Mouse (Mus musculus): ENCODE data around the gene Wnt7b. TPM values are rescaled to one million over a fixed set of nuclear protein-coding genes. Genes with fewer than 3 reads are reported as not detected.
A peak's percentile ranks its signal among the peaks of the same experiment; 100 is the strongest.

Gene Wnt7b
- total RNA-seq, 2 experiments from 2014 or later, result 31.3 to 34.4 TPM

DNA sequence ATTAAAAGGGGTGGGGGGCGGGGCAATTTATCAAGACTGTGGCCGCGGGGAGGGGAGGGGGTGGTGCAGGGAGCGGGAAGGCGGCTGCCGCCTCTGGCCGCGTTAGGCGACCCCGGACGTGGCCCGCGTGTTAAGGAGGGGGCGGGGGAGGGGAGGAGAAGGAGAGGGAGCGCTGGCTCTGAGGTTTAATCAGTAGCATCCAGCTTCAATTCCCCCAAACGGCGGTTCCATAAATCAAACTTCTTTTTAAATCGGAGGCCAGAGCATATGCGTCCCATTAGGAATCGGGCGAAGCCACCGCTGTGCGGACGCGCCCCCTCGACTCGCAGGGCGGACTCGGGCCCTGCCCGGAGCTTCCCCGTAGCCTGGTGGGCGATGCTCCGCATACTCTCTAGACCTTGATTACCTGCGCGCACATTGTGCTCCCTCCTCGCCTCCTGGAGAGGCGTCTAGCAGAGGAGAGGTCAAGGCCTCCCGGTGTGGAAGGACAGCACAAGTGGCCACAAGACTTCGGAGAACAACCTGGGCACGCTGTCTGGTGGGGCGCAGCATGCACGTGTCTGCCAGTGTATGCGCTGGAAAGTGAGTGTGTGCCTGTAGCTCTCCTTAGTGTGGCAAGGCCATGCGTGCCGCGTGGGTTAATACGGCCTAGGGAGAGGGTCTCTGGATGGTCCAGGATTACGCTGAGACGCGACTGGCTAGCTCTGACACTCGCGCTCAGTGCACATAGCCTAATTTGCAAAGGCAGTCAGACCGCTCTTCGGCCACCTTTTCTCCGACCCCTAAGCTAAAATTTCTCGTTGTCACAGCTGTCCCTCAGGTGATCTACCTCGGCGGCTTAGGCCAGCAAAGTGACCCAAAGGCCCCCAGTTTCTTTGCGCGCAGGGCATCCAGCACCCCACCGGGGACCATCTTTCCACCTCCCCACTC lies 5.5 kb downstream of the Wnt7b start:
- no peak for DNase-seq (ENCODE audit: low spot score in 2 of 2)
- intact Hi-C loops (cut with DNase I), result loop anchor here (5.0 kb wide), 1 partner anchor 174 kb away; no protein-coding TSS in a partner anchor

DNA sequence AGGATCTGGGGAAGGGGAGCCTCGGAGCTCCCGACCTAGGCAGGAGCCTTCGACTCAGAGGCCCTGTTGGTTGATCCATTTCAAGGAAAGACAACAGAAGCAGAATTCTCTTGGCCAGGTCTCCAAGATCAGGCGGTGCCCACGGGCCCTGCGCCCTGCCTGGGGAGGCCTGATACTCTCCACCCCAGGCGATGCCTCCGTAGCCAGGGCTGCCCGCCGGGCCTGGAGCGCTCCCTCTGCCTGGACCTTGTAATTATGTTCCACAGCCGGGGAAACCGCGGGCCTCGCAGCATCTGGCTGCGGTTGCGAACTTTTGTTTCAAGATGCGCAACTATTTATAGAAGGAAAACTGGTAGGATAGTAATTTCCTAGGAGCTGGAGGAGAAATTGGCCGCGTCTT lies 6.2 kb downstream of the Wnt7b start:
- intact Hi-C loops (cut with DNase I), result loop anchor here (5.0 kb wide), 1 partner anchor 174 kb away; no protein-coding TSS in a partner anchor
- DNase-seq (ENCODE audit: low spot score in 2 of 2), result no peak

DNA sequence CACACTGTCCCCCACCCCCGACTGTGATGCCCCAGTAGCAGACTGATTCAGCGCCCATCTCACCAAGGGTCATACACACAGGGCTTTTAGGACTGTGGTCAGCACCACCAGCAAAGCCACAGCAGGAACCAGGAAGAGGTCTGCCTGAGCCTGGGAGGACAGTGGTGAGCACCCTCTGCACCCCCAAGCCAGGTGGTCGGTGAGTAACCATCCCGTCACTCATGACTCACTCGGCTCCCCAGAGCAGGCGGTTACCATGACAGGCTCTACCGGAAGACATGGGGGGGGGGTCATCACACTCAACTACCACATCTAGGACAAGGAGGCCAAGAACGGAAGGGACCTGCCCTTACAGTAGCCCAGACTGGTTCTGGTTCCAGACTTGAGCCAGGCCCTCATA lies 7.7 kb downstream of the Wnt7b start:
- DNase-seq (ENCODE audit: low spot score in 2 of 2), result no peak
- intact Hi-C loops (cut with DNase I), result no loop called here

DNA sequence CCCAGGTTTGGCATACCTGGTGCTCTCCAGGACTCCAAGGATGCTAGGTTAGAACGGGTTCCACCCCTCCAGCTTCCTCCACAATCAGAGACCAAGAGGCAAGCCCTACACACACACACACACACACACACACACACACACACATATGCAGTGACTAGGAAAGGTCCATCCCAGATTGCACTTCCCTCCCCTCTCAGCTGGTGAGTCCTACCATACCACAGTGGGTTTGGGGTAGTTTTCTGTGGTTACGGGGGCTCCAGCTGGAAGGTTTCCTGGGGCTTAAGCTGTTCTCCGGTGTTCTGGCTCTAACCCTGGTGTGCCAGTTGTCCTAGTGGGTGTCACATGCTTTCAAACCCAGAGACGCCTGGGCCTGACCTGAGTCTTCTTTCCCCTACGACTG lies 8.2 kb downstream of the Wnt7b start:
- DNase-seq (ENCODE audit: low spot score in 2 of 2), result no peak
- intact Hi-C loops (cut with DNase I), result no loop called here

DNA sequence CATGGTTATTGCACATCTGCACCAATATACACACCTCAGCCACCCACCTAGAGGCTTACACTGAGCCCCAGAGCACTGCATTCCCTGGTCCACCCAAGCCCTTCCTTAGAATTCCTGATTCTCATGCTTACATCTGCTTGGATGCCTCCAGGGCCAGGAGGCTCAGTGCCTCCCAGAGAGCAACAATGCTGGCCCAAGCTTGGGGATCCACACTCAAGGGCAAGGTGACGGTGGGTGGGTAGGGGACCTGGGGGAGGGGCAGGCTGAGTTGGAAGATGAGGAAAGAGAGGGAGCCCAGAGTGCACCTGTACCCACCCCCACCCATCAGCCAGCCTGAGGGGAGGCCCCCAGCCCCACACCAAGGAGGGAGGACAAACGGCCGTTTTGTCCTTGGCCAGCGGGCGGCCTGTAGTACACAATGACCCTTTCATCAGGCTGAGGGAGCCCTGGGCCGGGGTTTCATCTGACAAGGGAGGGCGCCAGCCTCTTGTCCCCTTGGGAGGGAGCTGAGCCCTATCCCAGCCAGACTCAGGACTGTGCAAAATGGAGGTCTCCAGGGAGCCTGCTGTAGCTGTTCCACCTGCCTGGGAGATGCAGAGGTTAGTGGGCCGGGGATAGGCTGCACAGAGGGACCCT lies 9.5 kb downstream of the Wnt7b start:
- intact Hi-C loops (cut with DNase I), result no loop called here
- peak in 1 of 2 experiments; percentile 25 for DNase-seq (ENCODE audit: low spot score in 2 of 2)

GRCm38 (mm10) chr15:85569995-85570734 lies 12.1 kb downstream of the Wnt7b start:
- intact Hi-C loops (cut with DNase I), result no loop called here
- DNase-seq (ENCODE audit: low spot score in 2 of 2), result no peak

DNA sequence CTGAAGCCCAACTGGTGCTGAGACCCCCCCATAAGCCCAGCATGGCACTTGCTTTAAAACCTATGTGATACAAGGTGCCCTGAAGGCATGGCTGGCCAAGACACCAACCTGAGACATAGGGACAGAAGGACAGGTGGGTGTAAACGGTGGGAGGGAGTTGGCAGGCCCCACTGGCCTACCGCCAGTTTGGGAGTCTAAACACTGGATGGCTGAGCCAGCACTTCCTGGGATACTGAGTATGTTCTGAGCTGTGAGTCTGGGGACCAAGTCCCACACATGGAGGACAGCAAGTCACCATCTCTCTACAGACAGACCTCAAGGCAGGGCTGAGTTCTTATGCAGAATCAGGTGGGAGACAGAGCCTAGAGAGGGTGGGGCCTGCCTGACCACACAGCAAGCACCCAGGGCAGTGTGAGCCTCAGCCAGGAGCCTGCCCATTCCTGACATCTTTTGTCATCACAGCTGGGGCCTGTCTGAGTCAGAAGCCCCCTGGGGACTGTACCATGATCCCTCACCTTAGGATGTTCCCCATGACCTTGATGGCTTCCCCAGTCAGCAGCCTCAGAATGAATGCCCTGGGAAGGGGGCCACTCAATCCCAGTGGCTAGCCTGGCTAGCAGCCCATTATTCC lies 13.0 kb downstream of the Wnt7b start:
- peak; percentile 20 to 24 for DNase-seq (ENCODE audit: low spot score in 2 of 2)

GRCm38 (mm10) chr15:85568402-85568801 lies 13.9 kb downstream of the Wnt7b start:
- intact Hi-C loops (cut with DNase I), result no loop called here
- no peak for DNase-seq (ENCODE audit: low spot score in 2 of 2)

More for the DNA sequence above, 13.0 kb downstream of the Wnt7b start:
- intact Hi-C loops (cut with DNase I), result no loop called here

DNA sequence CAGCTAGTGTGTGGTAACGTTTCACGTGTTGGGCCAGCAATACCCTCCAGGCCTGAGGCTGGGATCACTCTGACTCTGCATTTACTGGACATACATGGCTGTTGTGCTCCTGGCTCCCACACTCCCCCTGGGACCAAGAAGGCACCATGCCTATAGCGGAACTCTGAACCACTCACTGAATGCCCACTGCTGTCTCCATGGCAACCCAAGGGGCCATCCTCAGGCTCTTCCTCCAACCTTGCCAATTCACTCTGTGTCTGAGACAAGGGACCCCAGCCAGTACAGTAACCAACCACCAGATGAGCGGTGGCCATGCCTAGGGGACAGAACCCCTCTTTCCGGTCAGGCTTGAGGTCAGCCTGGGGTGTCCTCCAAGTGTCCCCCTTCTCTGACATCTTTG lies 17.3 kb downstream of the Wnt7b start:
- intact Hi-C loops (cut with DNase I), result no loop called here
- no peak for DNase-seq (ENCODE audit: low spot score in 2 of 2)

GRCm38 (mm10) chr15:85564034-85564769 lies 18.1 kb downstream of the Wnt7b start:
- intact Hi-C loops (cut with DNase I), result no loop called here
- no peak for DNase-seq (ENCODE audit: low spot score in 2 of 2)

GRCm38 (mm10) chr15:85561953-85562352 lies 20.3 kb downstream of the Wnt7b start:
- intact Hi-C loops (cut with DNase I), result no loop called here
- DNase-seq (ENCODE audit: low spot score in 2 of 2), result no peak

GRCm38 (mm10) chr15:85560830-85561229 lies 21.4 kb downstream of the Wnt7b start:
- no peak for DNase-seq (ENCODE audit: low spot score in 2 of 2)
- intact Hi-C loops (cut with DNase I), result no loop called here

DNA sequence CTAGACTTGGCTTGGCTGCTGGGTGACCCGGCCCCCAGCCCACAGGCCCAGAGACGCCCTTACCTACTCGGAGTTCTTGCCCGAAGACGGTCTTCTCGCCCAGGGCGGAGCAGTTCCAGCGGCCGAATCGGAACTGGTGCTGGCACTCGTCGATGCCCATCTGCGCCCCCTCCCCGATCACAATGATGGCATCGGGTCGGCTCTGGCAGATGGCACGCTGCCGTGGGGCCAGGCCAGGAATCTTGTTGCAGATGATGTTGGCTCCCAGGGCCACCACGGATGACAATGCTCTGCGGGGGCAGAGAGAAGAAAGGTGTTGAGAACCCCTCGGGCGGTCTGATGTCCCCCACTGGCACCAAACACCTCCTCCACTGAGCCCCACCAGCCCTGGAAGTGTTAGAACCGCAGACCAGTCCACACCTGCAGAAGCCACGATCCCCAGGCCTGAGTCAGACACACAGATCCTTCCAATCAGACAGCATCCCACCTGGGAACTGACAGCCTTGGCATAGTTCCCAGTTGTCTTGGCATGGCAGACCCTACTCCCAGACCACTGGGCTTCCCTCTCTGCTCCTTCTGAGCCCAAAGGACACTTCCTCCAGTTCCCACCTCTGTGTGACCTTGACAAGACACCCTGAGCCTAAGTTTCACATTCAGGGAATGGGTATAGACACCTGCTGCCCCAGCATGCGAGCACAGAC lies 23.3 kb downstream of the Wnt7b start:
- no peak for DNase-seq (ENCODE audit: low spot score in 2 of 2)
- intact Hi-C loops (cut with DNase I), result no loop called here

DNA sequence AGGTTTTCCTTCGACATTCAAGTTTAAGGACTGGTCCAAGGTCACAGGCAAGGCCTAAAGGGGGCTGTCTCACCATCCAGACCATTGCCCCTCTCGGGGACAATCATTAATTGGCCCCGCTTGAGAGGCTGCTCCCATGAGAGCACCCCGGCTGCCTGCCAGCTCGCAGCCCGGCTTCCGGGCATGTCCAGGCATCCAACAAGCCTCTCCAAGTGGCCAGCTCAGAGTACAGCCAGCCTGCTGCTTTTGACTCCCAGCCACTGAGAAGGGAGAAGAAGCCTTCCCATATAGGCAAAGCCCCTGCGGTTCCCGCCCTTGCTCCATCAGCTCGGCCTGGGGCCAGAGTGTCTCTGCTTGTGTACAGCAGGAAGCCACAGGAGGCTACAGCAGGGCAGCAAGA lies 26.5 kb downstream of the Wnt7b start:
- DNase-seq (ENCODE audit: low spot score in 2 of 2), result no peak

GRCm38 (mm10) chr15:85553421-85553820 lies 28.9 kb downstream of the Wnt7b start:
- intact Hi-C loops (cut with DNase I), result no loop called here
- DNase-seq (ENCODE audit: low spot score in 2 of 2), result no peak

More for the DNA sequence above, 26.5 kb downstream of the Wnt7b start:
- intact Hi-C loops (cut with DNase I), result no loop called here

DNA sequence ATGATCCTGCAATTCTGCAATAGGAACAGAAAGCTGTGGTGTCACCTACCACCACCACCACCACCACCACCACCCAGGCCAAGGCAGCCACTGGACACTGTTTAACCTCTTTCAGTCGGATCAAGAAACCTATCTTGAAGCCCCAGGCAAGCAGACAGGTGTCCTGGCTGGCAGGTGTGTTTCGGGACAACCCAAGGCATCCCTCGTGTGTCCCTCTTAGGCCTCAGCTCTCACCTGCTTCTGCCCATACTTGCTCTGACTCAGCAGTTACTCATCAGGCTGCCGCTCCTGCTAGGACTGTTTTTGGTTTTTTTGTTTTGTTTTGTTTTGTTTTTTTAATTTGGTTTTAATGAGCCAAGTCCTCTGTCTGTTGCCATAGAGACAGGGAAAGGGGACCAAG lies 35.8 kb downstream of the Wnt7b start:
- intact Hi-C loops (cut with DNase I), result no loop called here
- no peak for DNase-seq (ENCODE audit: low spot score in 2 of 2)

DNA sequence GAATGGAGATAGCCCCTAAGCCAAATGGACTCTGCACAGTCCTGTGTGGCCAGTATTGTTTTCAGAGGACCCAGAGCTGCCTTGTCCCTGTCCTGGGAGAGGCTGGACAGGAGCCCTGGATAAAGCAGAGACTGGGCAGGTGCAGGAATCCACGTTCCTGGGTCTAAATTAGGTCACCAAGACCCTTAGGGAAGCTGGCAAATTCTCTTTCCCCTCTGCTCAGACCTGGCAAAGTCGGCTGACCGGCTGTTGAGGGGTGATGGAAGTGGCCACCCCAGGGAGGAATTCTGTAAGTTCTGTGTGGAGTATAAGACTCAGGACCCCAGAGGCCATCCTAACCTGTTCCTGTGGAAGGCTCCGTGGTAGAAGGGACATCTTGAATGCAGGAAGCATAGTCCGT lies 36.9 kb downstream of the Wnt7b start:
- intact Hi-C loops (cut with DNase I), result no loop called here

GRCm38 (mm10) chr15:85538170-85538569 lies 44.1 kb downstream of the Wnt7b start:
- no peak for DNase-seq (ENCODE audit: low spot score in 2 of 2)
- intact Hi-C loops (cut with DNase I), result no loop called here

More for the DNA sequence above, 36.9 kb downstream of the Wnt7b start:
- no peak for DNase-seq (ENCODE audit: low spot score in 2 of 2)

All from left cerebral cortex, postnatal 25 days (tissue).